In genomic region chr6:84299936-84300335, GRCm38 (mm10) we compare ENCODE assay signal across 15 mouse cellular contexts.
A peak's percentile ranks its signal among the peaks of the same experiment; 100 is the strongest.
DNase-seq lines count a peak whose midpoint lies in the region; TF ChIP-seq lines count a peak whose summit lies in the region.
"Had no signal": no experiment of that assay in that cellular context is flagged by ENCODE, and none has a peak within 500 bp of the region (broad histone marks: within the 10 kb centered on the region; RNA-seq: fewer than 3 reads in every experiment).

No protein-coding gene starts in this region.

- H3K36me3 ChIP-seq in heart, embryonic 10.5 days, result no peaks in the 10 kb centered on the region
- no peaks in the 10 kb centered on the region for H3K36me3 ChIP-seq in heart, adult 2 months (ENCODE audit: control insufficient read depth, insufficient read depth, low read length)
- H3K36me3 ChIP-seq: G1E had no signal

- 80% methylated on average over 2 of the region's 2 CpGs for WGBS in heart, embryonic 10.5 days
- 82% methylated on average over 2 of the region's 2 CpGs for WGBS in heart, adult 2 months

- peaks cover 15% of the 10 kb centered on the region for H3K4me1 ChIP-seq in heart, embryonic 10.5 days
- H3K4me1 ChIP-seq in heart, adult 2 months (ENCODE audit: control insufficient read depth, insufficient read depth, low read length), result peaks cover 3% of the 10 kb centered on the region; the same call in 1 of the 2 replicates

- H3K79me2 ChIP-seq in heart, adult 2 months (replicated peaks; ENCODE audit: control insufficient read depth, insufficient read depth, low read length), result no peaks in the 10 kb centered on the region

- TF ChIP-seq CTCF in heart, adult 2 months (IDR thresholded peaks at IDR 0.05), result no peak

- TF ChIP-seq POLR2A in heart, adult 2 months (IDR thresholded peaks at IDR 0.05; ENCODE audit: insufficient read depth, low read depth, low read length), result no peak

- intact Hi-C loops in heart, adult 2 months (cut with DNase I), result no loop called here

- H3K9me3 ChIP-seq in heart, embryonic 10.5 days, result no peaks in the 10 kb centered on the region
- H3K9me3 ChIP-seq: G1E had no signal

- TF ChIP-seq EP300 in heart, adult 2 months (IDR thresholded peaks at IDR 0.05; ENCODE audit: insufficient read depth, low read depth, low read length), result no peak

- no peaks in the 10 kb centered on the region for H3K27me3 ChIP-seq in heart, embryonic 10.5 days (ENCODE audit: insufficient read depth, poor library complexity, severe bottlenecking)
- no peaks in the 10 kb centered on the region for H3K27me3 ChIP-seq in heart, adult 2 months (ENCODE audit: control insufficient read depth, insufficient read depth, low read length)

- H3K4me3 ChIP-seq in heart, embryonic 10.5 days, result no peak overlapping the region
- H3K4me3 ChIP-seq in heart, adult 2 months, result no peak overlapping the region

- H3K27ac ChIP-seq in heart, embryonic 10.5 days, result no peak overlapping the region
- no peak overlapping the region for H3K27ac ChIP-seq in heart, adult 2 months

- peak; percentile 52 for DNase-seq in heart, adult 11 months
- DNase-seq in heart, adult 9 months (ENCODE audit: low spot score in 2 of 2), result no peak
- DNase-seq in heart, embryonic 10.5 days (ENCODE audit: low spot score), result peak; percentile 61
- no peak for DNase-seq in heart, adult 2 months
- DNase-seq: adrenal gland, adult 2 months; adrenal gland, adult 8-10 months; adrenal gland, postnatal 10 days; adrenal gland, postnatal 14 days; adrenal gland, postnatal 25 days; adrenal gland, postnatal 36 days; B cell, adult 2 months; cerebellum, adult 11 months; cerebellum, adult 11-12 months; cerebellum, adult 18-20 months had no signal

- H3K9ac ChIP-seq in heart, adult 2 months (ENCODE audit: low read depth, low read length), result no peak overlapping the region

Comparison
In these comparisons a context has a peak if more than half of its experiments do, and no peak if none do; other contexts are left out.
1. DNase-seq: peak in heart, adult 11 months (single experiment) and heart, embryonic 10.5 days (single experiment); none in heart, adult 9 months (0 of 2) and heart, adult 2 months (0 of 2).